Mouse (Mus musculus) myocyte (in vitro differentiated cells): Measurements from ENCODE around the gene Lsg1. TPM values are rescaled to one million over a fixed set of nuclear protein-coding genes. Genes with fewer than 3 reads are reported as not detected.

ENCODE experiments used
- H3K27me3 ChIP-seq: one replicate; pipeline ENCODE4 v1.6.1; 2011; ENCODE audit not compliant: control insufficient read depth, insufficient read depth, insufficient read length
- H3K36me3 ChIP-seq: one replicate; pipeline ENCODE4 v1.6.1; 2011; ENCODE audit not compliant: control insufficient read depth, insufficient read depth
- H3K4me2 ChIP-seq: one replicate; pipeline ENCODE4 v1.6.1; 2011; ENCODE audit warnings: low read depth, control low read depth
- H3K4me3 ChIP-seq: one replicate; pipeline ENCODE4 v1.5.1; 2011; ENCODE audit warnings: mild to moderate bottlenecking, control low read depth, moderate library complexity
- H3K79me2 ChIP-seq: one replicate; pipeline ENCODE4 v1.6.1; 2011; ENCODE audit not compliant: control insufficient read depth, insufficient read depth
- H3ac ChIP-seq: one replicate; pipeline ENCODE4 v1.6.1; 2011; ENCODE audit not compliant: control insufficient read depth, insufficient read length
- CEBPB ChIP-seq: IDR thresholded peaks from 2 replicates; pipeline ENCODE4 v1.6.1; 2011; ENCODE audit warnings: mild to moderate bottlenecking, moderate library complexity; ENCODE audit not compliant: poor library complexity, insufficient read depth, severe bottlenecking
- E2F4 ChIP-seq: IDR thresholded peaks from one replicate; pipeline ENCODE4 v1.6.1; 2011; ENCODE audit warnings: mild to moderate bottlenecking, control low read depth, moderate library complexity; ENCODE audit not compliant: insufficient read depth
- MAX ChIP-seq: IDR thresholded peaks from one replicate; pipeline ENCODE4 v1.6.1; 2011; ENCODE audit warnings: low read depth, mild to moderate bottlenecking, control low read depth
- MYOD1 ChIP-seq, 3 experiments: IDR thresholded peaks; one replicate each; pipeline ENCODE4 v1.6.1; 2011; ENCODE audit warnings: control low read depth in 2 of 3, low read depth in 2 of 3, mild to moderate bottlenecking in 2 of 3, moderate library complexity in 1 of 3; ENCODE audit not compliant: insufficient read length in 2 of 3, control insufficient read depth in 1 of 3
- MYOG ChIP-seq, 3 experiments: IDR thresholded peaks; one replicate each; pipeline ENCODE4 v1.6.1; 2011; ENCODE audit warnings: control low read depth in 2 of 3, low read depth in 2 of 3, mild to moderate bottlenecking in 2 of 3; ENCODE audit not compliant: insufficient read length in 2 of 3, control insufficient read depth in 1 of 3, insufficient read depth in 1 of 3
- POLR2A ChIP-seq: IDR thresholded peaks from one replicate; pipeline ENCODE4 v1.6.1; 2011; ENCODE audit warnings: low read depth, mild to moderate bottlenecking, control low read depth, moderate library complexity; ENCODE audit not compliant: insufficient read length
- POLR2AphosphoS2 ChIP-seq: IDR thresholded peaks from one replicate; pipeline ENCODE4 v1.6.1; 2011; ENCODE audit warnings: low read depth, control low read depth; ENCODE audit not compliant: insufficient read length
- REST ChIP-seq: IDR thresholded peaks from one replicate; pipeline ENCODE4 v1.6.1; 2011; ENCODE audit warnings: mild to moderate bottlenecking, control low read depth, moderate library complexity; ENCODE audit not compliant: insufficient read depth, insufficient read length
- SRF ChIP-seq: IDR thresholded peaks from one replicate; pipeline ENCODE4 v1.6.1; 2011; ENCODE audit warnings: low read depth; ENCODE audit not compliant: control insufficient read depth, insufficient read length
- TCF12 ChIP-seq: IDR thresholded peaks from one replicate; pipeline ENCODE4 v1.6.1; 2011; ENCODE audit warnings: mild to moderate bottlenecking, control low read depth; ENCODE audit not compliant: poor library complexity, insufficient read depth, severe bottlenecking
- TCF3 ChIP-seq: IDR thresholded peaks from one replicate; pipeline ENCODE4 v1.6.1; 2011; ENCODE audit warnings: low read depth, control low read depth; ENCODE audit not compliant: insufficient read length
- USF1 ChIP-seq: IDR thresholded peaks from one replicate; pipeline ENCODE4 v1.6.1; 2011; ENCODE audit warnings: low read depth, mild to moderate bottlenecking, control low read depth, moderate library complexity
- polyA plus RNA-seq: library from polyadenylated mRNA; unstranded; fragments of >200 nt; fragmentation: generic; extraction: Trizol; gene quantifications from one replicate; pipeline ENCODE4 v1.2.1, GENCODE M21; 2012; ENCODE audit warnings: missing spikeins

The Lsg1 gene
- polyA plus RNA-seq = 26.2 TPM

GRCm38 (mm10) chr16:30587494-30588327 is at the start of gene Lsg1:
Gene Lsg1, minus strand, starts transcription at chr16:30587592.
- H3K4me2 ChIP-seq = peak within 1 kb of the TSS; percentile 99
- H3K36me3 ChIP-seq = peaks cover 26% of the 10 kb centered on the region
- H3K27me3 ChIP-seq = no peaks in the 10 kb centered on the region
- H3K4me3 ChIP-seq = peak within 1 kb of the TSS; percentile 80
- H3K79me2 ChIP-seq = peaks cover 36% of the 10 kb centered on the region
- TF ChIP-seq POLR2AphosphoS2 (peak; percentile 79), SRF (no peak), CEBPB (no peak), USF1 (peak; percentile 7), POLR2A (peak; percentile 80)
- peak within 1 kb of the TSS; percentile 65 for H3ac ChIP-seq

GRCm38 (mm10) chr16:30633906-30634746 is 46.7 kb upstream of the Lsg1 start:
- H3ac ChIP-seq = no peak overlapping the region
- no peaks in the 10 kb centered on the region for H3K36me3 ChIP-seq
- no peak overlapping the region for H3K4me2 ChIP-seq
- TF ChIP-seq E2F4 (no peak), SRF (no peak), USF1 (no peak), MYOD1 (IDR thresholded peaks at IDR 0.05; ENCODE audit: control insufficient read depth in 1 of 3, insufficient read length in 2 of 3, low read depth in 2 of 3) (no peak), TCF12 (no peak), MYOG (IDR thresholded peaks at IDR 0.05; ENCODE audit: control insufficient read depth in 1 of 3, insufficient read depth in 1 of 3, insufficient read length in 2 of 3, low read depth in 2 of 3) (no peak), POLR2A (no peak), REST (no peak), TCF3 (no peak), POLR2AphosphoS2 (no peak), CEBPB (no peak), MAX (no peak)
- H3K4me3 ChIP-seq = no peak overlapping the region
- H3K79me2 ChIP-seq = no peaks in the 10 kb centered on the region
- peaks cover 20% of the 10 kb centered on the region for H3K27me3 ChIP-seq

GRCm38 (mm10) chr16:30629509-30629908 is 42.1 kb upstream of the Lsg1 start:
- TF ChIP-seq TCF3 (no peak), E2F4 (no peak)
- no peak overlapping the region for H3ac ChIP-seq
- H3K27me3 ChIP-seq = peaks cover 27% of the 10 kb centered on the region
- H3K4me2 ChIP-seq = no peak overlapping the region
- no peak overlapping the region for H3K4me3 ChIP-seq
- H3K36me3 ChIP-seq = no peaks in the 10 kb centered on the region
- no peaks in the 10 kb centered on the region for H3K79me2 ChIP-seq

- TF ChIP-seq MYOD1 (IDR thresholded peaks at IDR 0.05; ENCODE audit: control insufficient read depth in 1 of 3, insufficient read length in 2 of 3, low read depth in 2 of 3) (no peak), E2F4 (no peak), SRF (no peak), CEBPB (no peak), REST (no peak), USF1 (no peak), TCF12 (no peak), TCF3 (no peak), MAX (no peak), MYOG (IDR thresholded peaks at IDR 0.05; ENCODE audit: control insufficient read depth in 1 of 3, insufficient read depth in 1 of 3, insufficient read length in 2 of 3, low read depth in 2 of 3) (no peak)
- H3K36me3 ChIP-seq = no peaks in the 10 kb centered on the region
- H3ac ChIP-seq = no peak overlapping the region
- peaks cover 33% of the 10 kb centered on the region for H3K27me3 ChIP-seq
- H3K79me2 ChIP-seq = no peaks in the 10 kb centered on the region
- H3K4me3 ChIP-seq = no peak overlapping the region
- no peak overlapping the region for H3K4me2 ChIP-seq
Measured at GRCm38 (mm10) chr16:30628401-30628800, 41.0 kb upstream of the Lsg1 start.
